Mouse (Mus musculus) 416B (cell line): ENCODE measurements around the gene Fadd.

Source experiments
- DNase-seq: peaks from one replicate; pipeline ENCODE4 v3.0.0; 2011; ENCODE audit warnings: low read depth

Fadd gene

GRCm38 (mm10) chr7:144577876-144578275, 4.4 kb downstream of the Fadd start:
- peak; percentile 36 for DNase-seq

GRCm38 (mm10) chr7:144572234-144572633, 10.0 kb downstream of the Fadd start:
- DNase-seq: no peak

DNA sequence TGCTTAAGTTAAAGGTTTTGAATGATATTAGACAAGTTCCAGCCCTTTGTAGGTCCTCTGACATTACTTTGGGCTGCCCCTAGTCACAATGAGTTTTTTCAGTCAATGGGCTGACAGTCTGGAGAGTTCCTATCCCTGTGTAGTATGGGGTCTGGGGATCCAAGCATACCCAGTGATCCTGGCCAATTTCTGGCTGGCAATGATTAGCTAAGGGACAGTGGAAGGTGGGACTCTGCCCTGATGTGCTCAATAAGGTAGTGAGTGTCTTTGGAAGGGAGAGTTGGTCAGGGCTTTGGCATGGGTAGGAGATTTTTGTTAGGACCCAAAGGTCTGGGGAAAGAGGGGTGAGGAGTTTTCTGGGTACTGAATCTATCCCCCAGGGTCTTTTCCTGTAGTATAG, 10.7 kb downstream of the Fadd start:
- DNase-seq: no peak

DNA sequence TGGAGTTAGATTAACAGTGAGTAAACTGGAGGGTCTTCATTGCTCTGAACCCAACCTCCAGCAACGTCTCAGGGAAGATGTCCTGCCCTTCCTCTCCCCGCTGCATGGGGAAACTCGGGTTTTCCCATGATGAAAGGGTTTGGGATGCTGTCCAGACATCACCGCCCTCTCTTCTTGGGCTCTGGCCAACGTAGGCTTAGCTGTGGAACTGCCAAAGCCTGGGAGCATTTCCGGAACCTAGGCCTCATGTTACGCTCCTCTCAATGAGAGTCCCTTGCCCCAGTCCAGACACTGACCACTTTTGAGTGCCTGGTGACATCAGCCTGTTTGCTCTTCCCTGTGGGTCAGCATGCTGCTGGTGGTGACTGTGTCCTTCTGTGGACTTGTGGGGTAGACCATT, 12.8 kb downstream of the Fadd start:
- no peak for DNase-seq

DNA sequence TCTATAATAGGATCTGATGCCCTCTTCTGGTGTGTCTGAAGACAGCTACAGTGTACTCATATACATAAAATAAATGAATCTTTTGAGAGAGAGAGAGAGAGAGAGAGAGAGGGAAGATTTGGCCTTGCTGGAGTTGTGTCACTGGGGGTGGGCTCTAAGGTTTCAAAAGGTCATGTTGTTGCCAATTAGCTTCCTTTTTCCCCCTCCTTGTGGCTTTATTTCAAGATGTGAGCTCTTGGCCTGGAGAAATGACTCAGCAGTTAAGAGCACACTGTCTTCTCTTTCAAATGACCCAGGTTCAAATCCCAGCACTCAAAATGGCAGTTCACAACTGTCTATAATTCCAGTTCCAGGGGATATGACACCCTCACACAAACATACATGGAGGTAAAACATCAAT, 14.2 kb downstream of the Fadd start:
- DNase-seq: peak; percentile 84

DNA sequence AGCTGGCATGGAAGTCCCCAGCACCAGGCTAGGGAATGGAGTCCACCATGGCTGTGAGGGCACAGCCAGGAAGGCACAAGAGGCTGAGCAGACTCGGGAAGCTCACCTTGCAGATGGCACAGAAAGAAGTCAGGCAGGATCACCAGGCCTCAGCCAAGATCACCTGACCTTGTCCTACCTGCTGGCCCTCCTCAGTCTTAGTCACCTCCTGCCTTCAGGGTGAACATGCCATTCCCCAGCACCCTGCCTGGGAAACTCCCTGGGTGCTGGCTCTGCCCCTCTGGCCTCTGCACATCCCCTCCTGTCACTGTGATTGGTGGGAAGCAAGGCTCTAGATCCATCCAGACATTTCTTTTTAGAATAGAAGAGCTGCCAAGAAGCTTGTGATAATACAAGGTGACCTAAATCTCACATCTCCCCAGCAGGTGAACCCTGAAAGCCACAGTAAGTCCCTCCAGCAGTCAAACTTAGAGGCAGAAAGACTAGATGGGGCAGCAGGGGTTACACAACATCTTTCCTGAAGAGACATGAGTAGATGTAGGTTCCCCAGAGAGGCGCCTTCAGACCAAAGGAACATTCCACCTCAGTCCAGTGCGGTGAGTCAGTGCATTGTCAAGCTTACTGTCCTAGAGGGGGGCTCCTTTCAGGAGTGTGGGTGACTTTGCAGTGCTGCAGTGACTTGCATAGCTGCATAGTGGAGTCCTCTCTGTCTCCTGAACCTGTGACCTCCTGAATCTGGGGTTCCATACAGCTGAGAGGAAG, 15.2 kb downstream of the Fadd start:
- DNase-seq: peak; percentile 57

DNA sequence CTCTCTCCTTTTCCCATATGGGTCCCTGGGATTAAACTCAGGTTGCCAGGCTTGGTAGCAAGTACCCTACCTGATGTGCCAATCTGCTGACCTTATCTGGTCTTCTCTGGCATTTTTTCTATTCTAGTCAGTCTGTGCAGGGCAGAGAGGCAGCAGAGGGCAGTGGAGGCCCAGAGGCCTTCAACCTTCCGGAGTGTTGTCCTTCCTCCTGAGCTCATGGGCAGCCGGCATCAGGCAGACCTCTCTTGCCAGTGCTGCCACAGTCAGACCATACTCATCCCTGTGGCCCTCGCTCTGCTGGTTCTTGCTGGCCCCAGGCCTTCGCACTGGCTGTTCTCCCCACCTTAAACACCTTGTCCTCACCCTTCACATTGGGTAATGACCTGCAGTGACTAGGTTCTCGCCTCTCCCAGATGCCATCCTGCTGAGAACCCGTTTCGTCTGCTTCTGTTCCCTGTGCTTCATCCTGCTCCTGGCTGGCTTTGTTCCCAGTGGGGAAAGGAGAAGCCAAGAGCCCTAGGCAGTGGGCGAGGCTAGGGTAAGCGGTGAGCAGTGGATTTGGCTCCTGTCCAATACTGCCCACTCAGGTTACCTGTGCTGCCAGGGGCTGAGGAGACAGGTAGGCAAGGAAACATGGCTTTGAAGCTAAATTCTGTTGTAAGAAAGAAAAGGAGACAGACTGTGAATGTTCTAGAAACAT, 18.7 kb downstream of the Fadd start:
- no peak for DNase-seq

GRCm38 (mm10) chr7:144562016-144562415, 20.2 kb downstream of the Fadd start:
- DNase-seq: no peak

GRCm38 (mm10) chr7:144560594-144560993, 21.7 kb downstream of the Fadd start:
- DNase-seq: no peak

DNA sequence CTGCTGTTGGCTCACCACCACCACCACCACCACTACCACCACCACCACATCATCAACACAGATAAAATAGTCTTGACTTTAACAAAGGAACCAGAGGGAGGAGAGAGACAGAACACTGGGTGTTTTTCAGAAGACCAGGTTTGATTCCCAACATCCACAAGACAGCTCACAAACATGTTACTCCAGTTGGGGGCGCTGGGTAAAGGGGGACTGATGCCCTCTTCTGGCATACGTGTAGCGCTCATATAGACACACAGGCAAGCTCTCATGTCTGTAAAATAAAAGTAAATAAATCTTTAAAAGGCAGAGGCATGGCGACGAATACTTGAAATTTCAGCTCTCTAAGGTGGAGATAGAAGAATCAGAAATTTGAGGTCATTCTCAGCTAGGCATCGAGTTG, 23.7 kb downstream of the Fadd start:
- peak; percentile 50 for DNase-seq

- DNase-seq: no peak
These were observed 28.2 kb downstream of the Fadd start for GRCm38 (mm10) chr7:144554123-144554472.

DNA sequence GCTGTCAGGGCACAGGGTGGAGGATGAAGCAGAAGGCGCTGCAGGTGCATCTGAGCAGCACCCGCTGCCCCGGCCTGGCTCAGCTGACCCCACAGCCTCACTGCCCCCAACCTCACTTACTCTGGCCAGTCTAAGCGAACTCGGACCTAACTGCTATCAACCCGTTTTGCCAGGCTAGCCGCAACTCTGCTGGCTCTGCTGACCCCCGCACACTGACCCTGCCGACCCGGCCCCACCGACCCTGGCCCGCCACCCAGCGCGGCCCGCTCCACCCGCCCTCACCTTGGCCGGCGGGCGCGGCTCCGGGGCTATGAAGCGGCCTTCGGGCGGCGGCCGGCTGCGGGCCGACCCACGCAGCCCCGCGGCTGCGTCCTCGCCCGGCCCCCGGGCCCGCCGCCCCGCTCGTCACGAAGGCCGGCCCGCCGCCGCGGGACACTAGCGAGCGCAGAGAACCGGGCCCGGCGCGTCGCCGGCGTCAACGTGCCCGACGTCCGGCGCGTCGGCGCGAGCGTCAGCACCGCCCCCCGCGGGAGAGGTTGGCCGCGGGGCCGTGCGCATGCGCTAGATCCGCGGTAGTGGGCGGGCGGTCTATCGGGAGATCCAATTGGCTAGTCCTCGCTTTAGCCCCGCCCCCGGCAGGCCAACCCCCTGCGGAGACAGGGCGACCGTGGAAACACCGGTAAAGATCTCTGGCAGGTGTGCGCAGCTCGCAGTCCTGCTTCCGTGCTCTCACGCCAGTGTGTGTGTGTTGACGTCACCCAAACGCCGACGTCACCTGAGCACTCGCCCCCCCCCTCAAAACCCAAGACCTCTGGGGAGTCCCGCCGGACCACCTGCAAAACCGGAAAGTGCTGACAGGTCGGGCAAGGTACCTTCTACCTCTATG, 28.8 kb downstream of the Fadd start, which contains the start of gene Ppfia1:
Gene Ppfia1 (minus strand): TSS at position 493 of the 886 bp plus-strand sequence.
- DNase-seq: peak; percentile 90

DNA sequence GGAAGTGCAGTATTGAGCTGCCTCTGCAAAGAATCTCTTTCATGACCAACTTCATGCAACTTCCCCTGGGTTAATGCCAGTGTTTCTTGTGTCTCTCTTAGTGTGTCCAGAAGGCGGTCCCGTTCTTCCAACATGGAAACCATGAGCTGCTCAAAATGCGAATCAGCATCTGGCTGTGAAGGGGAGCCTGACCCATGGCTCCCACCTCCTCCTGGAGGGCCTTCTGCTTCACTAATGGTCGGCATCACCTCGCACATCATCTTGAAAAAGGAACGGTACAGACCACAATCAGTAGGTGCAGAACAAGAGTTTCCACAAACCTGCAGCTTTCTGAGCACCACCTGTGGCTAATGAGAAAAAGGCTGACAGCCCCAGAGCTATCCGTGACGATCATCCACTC, 30.0 kb downstream of the Fadd start:
- no peak for DNase-seq

DNA sequence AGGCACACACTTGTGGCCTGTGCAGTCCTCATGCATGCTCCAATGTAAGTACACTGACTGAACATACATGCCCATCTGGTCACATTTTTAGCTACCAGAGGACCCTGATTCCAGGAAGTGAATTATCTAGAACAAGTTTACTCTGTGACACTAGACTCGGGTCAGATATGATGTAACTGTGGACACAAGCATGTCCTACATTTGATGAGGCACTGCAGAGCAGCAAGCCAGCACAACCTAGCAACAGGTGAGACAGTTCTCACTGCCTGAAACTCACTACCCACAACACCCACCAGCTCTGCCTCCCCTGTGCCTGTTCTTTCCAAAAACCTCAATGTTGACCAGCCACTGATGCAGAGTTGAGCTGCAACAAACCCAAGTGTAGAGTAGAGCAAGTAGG, 31.5 kb downstream of the Fadd start:
- DNase-seq: no peak

DNA sequence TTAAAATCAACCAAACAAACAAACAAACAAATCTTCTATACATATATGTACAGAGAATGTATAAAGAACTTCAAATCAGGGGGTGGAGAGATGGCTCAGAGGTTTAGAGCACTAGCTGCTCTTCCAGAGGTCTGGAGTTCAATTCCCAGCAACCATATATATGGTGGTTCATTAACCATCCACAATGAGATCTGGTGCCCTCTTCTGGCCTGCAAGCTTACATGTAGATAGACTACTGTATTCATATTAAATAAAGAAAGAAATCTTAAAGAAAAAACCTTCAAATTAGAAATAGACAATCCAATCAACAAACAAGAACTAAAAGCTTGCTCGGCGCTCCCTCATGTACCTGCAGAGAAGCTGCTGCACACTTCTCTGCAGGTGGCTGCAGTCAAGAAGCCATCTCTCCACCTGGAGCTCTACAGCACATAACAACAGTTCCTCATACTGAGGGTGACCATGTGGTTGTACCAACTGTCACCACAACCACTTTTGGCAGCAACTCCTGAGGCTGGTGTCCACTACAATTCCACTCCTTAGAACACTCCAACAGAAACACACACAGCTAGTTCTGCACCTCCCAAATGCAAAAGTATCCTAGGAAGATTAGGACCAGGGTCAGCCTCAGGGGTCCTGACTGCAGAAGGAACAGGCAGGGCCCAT, 32.2 kb downstream of the Fadd start:
- peak; percentile 61 for DNase-seq

DNA sequence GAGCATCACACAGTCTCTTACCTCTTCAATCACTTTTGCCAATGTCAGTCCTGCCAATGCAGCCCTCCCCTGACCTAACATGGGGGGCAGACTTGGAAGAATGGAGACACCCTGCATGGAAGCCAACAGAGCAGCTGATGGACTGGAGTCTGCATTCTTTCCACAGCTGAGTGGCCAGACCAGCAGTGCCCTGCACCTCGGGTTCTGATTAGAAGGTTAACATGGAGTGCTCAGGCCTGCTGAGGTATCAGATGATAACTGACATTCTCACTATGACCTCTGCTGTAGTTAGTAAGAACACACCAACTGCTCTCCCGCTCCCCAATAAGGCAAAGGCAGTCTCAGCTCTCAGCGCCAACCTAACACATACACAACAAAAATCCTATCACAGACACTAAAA, 37.0 kb downstream of the Fadd start:
- no peak for DNase-seq

- DNase-seq: no peak
These were observed 40.9 kb downstream of the Fadd start for GRCm38 (mm10) chr7:144541351-144541750.

- DNase-seq: no peak
These were observed 43.1 kb downstream of the Fadd start for GRCm38 (mm10) chr7:144539146-144539545.

DNA sequence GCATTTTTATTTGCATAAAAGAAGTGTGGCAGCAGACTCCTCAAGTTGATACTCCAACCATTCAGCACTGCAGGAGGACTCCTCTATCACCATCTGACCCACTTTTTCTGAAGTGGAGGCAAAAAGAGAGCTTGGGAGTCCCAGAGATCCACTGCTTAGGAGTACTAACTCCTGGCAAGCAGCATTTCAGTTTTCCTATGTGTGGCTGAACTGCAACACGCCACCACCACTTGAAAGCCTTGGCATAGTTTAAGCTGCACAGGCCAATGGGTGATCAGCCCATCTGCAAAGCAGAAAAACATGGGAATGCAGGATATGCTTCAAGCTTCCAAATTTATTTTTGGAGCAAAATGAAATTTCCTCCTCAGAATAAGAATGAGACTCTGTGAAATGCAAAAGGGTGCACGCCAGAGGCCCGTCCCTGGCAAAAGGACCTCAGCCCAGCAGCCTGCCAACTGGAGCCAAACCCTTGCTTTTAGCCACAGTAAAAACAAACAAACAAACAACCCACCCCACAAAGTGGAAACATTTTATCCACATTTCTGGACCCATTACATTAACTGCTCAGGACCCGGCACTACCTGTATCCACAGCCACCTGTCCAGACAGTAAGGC, 44.1 kb downstream of the Fadd start:
- DNase-seq: no peak

GRCm38 (mm10) chr7:144536367-144536766, 45.9 kb downstream of the Fadd start:
- DNase-seq: peak; percentile 27

DNA sequence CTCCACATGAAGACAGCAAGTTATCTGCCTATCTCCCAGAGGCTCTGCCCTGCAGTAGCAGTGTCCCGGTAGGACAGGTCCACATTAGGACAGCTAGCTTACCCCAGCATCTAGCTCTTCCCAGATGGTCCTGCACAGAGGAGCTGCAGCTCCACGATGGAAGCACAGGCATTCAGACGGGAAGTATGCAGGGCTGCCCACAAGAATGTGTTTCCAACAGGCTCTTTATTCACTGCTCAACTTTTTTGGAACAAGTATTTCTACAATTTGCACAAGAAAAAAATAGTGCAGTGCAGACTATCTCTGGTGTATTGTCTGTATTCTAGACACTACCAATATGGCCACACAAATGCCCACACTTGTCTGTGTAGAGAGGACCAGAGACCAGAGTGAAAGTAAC, 47.5 kb downstream of the Fadd start:
- no peak for DNase-seq
